Mouse (Mus musculus): ENCODE data around the gene Ttc30b. TPM values are rescaled to one million over a fixed set of nuclear protein-coding genes. Genes with fewer than 3 reads are reported as not detected.
"Not testable (repeated sequence)": the region's sequence is repeated elsewhere in the genome, so short reads cannot be mapped to it uniquely, and the experiment has no call there.

Ttc30b gene
- polyA plus RNA-seq, 1 experiment from 2014 or later, result 8.3 TPM

DNA sequence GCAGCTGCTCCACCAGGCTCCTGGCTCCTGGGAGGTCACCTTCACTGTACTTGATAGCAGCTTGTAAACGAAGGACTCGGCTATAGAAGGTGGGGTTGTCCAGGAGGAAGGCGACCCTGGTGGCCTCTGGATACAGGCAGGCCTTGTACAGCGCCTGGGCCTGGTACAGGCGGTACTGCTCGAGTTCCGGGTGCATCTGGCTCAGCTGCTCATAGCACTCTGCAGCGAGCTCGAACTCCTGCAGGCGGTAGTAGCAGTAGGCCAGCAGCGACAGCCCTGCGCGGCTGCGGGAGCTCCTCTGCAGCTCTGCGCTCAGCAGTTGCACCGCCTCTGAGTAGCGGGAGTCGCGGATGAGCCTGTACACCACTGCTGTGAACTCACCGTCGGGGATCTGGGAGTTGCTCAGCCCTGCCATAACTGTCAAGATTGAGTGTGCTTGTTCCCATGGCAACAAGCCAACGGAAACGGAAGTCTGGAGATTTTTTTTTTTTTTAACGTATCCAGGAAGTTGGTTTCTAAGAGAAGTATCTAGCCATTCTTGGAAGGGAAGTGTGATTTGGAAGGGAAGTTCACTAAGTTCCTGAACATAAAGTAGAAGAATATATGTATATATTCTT, 39.5 kb upstream of the Ttc30b start, which contains the start of gene Ttc30a2:
Ttc30a2 (minus strand) TSS at position 419 of the 617 bp plus-strand sequence.
- not testable (repeated sequence) for H3K27ac ChIP-seq (ENCODE audit: low read length); H3K4me1 ChIP-seq (ENCODE audit: control insufficient read depth, insufficient read depth, low read length); H3K9ac ChIP-seq (ENCODE audit: low read depth, low read length); H3K27me3 ChIP-seq (replicated peaks; ENCODE audit: control insufficient read depth, insufficient read depth, low read length); H3K36me3 ChIP-seq (ENCODE audit: control insufficient read depth, insufficient read depth, low read length); H3K4me3 ChIP-seq (ENCODE audit: low read length); H3K4me2 ChIP-seq (ENCODE audit: low read depth, low read length); H3K9me3 ChIP-seq (ENCODE audit: control insufficient read depth, low read length); ATAC-seq
- WGBS, result 27% methylated on average over 20 of the region's 24 CpGs

GRCm38 (mm10) chr2:75976070-75976469, 37.7 kb upstream of the Ttc30b start:
- not testable (repeated sequence) for H3K4me1 ChIP-seq (ENCODE audit: control insufficient read depth, insufficient read depth, low read length); H3K4me3 ChIP-seq (ENCODE audit: low read length)
- whole genome bisulfite sequencing, result 82% methylated on average over 2 of the region's 2 CpGs

GRCm38 (mm10) chr2:75974131-75974530, 35.7 kb upstream of the Ttc30b start:
- H3K36me3 ChIP-seq (ENCODE audit: control insufficient read depth, insufficient read depth, low read length), result no peaks in the 10 kb centered on the region
- H3K27ac ChIP-seq (ENCODE audit: low read length), result no peak overlapping the region
- H3K27me3 ChIP-seq (replicated peaks; ENCODE audit: control insufficient read depth, insufficient read depth, low read length), result no peaks in the 10 kb centered on the region
- WGBS, result 65% methylated on average over 9 of the region's 9 CpGs
- H3K9me3 ChIP-seq (ENCODE audit: control insufficient read depth, low read length), result no peaks in the 10 kb centered on the region
- H3K4me2 ChIP-seq (ENCODE audit: low read depth, low read length), result no peak overlapping the region
- no peaks in the 10 kb centered on the region for H3K4me1 ChIP-seq (ENCODE audit: control insufficient read depth, insufficient read depth, low read length)
- H3K4me3 ChIP-seq (ENCODE audit: low read length), result no peak overlapping the region
- no peak overlapping the region for H3K9ac ChIP-seq (ENCODE audit: low read depth, low read length)
- ATAC-seq, result no peak

More at GRCm38 (mm10) chr2:75976070-75976469, 37.7 kb upstream of the Ttc30b start:
- H3K27ac ChIP-seq (ENCODE audit: low read length); H3K9me3 ChIP-seq (ENCODE audit: control insufficient read depth, low read length); H3K4me2 ChIP-seq (ENCODE audit: low read depth, low read length); ATAC-seq; H3K36me3 ChIP-seq (ENCODE audit: control insufficient read depth, insufficient read depth, low read length); H3K9ac ChIP-seq (ENCODE audit: low read depth, low read length); H3K27me3 ChIP-seq (replicated peaks; ENCODE audit: control insufficient read depth, insufficient read depth, low read length): not testable (repeated sequence)

DNA sequence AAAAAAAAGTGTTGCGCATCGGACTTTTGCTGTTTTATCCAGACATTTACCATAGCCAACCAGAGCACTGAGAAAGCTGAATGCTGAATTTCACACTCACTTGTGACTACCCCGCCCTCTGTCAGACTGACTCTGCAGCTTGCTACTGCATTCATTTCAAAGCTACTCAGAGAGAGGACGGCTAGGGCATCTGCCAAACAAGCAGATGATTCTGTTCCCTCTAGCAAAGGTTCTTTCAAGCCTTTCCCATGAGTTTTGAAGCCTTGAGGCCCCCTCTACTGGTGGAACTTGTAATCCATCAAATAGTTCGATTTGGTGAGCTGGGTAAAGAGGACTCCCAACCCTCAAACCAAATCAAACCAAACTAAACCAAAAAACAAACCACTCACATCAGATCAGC, 26.6 kb upstream of the Ttc30b start:
- H3K27ac ChIP-seq (ENCODE audit: low read length), result no peak overlapping the region

DNA sequence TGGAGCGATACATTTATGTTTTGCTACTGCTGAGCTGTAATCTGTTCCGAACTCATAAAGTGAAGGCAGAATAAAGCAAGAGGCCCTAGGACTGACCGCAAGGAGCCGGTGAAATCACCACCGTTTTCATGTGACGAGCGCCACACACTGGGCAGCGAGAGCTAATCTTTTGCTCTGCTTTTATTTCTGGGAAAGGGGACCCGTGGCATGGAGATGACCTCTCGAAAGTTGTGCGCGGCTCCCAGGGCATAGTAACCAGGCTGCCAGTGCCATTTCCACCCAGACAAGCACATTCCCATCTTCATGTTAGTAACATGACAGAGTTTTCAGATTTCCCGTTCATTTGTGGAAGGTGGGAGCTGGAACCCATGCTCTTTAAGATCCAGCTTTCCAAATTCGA, 26.1 kb upstream of the Ttc30b start:
- no peaks in the 10 kb centered on the region for H3K36me3 ChIP-seq (ENCODE audit: control insufficient read depth, insufficient read depth, low read length)
- peak overlapping the region; percentile 45 for H3K4me2 ChIP-seq (ENCODE audit: low read depth, low read length)
- H3K9me3 ChIP-seq (ENCODE audit: control insufficient read depth, low read length), result no peaks in the 10 kb centered on the region
- WGBS, result 11% methylated on average over 14 of the region's 14 CpGs
- ATAC-seq, result peak; percentile 60; the same call in 1 of the 2 replicates
- H3K9ac ChIP-seq (ENCODE audit: low read depth, low read length), result no peak overlapping the region
- H3K4me1 ChIP-seq (ENCODE audit: control insufficient read depth, insufficient read depth, low read length), result peaks cover 18% of the 10 kb centered on the region
- H3K27me3 ChIP-seq (replicated peaks; ENCODE audit: control insufficient read depth, insufficient read depth, low read length), result no peaks in the 10 kb centered on the region
- peak overlapping the region; percentile 25 for H3K4me3 ChIP-seq (ENCODE audit: low read length)
- no peak overlapping the region for H3K27ac ChIP-seq (ENCODE audit: low read length)

More for the DNA sequence above, 26.6 kb upstream of the Ttc30b start:
- Histone ChIP-seq H3K4me1 (ENCODE audit: control insufficient read depth, insufficient read depth, low read length) (peaks cover 14% of the 10 kb centered on the region), H3K27me3 (replicated peaks; ENCODE audit: control insufficient read depth, insufficient read depth, low read length) (no peaks in the 10 kb centered on the region), H3K9ac (ENCODE audit: low read depth, low read length) (no peak overlapping the region), H3K4me2 (ENCODE audit: low read depth, low read length) (peak overlapping the region; percentile 45), H3K4me3 (ENCODE audit: low read length) (peak overlapping the region; percentile 25), H3K36me3 (ENCODE audit: control insufficient read depth, insufficient read depth, low read length) (no peaks in the 10 kb centered on the region), H3K9me3 (ENCODE audit: control insufficient read depth, low read length) (no peaks in the 10 kb centered on the region)
- 18% methylated on average over 5 of the region's 5 CpGs for WGBS
- ATAC-seq, result peak; percentile 37; the same call in 1 of the 2 replicates

DNA sequence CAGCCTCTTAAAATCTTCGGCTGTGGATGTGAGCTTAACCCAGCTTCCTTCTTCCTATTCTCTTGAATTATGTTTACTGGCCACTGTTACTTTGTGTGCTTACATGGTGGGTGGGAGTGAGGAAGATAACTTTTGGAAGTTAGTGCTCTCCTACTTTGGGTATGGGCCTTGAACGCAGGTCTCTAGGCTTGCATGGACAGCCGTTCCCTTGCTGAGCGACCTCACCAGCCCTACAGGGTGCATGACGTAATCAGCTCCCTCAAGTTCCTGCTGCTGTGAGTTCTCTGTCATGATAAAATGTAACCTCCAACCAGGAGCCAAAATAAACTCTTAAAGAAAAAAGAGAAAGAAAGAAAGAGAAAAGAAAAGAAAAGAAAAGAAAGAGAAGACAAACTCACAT, 25.7 kb upstream of the Ttc30b start:
- Histone ChIP-seq H3K4me3 (ENCODE audit: low read length) (no peak overlapping the region), H3K4me1 (ENCODE audit: control insufficient read depth, insufficient read depth, low read length) (peaks cover 22% of the 10 kb centered on the region)

DNA sequence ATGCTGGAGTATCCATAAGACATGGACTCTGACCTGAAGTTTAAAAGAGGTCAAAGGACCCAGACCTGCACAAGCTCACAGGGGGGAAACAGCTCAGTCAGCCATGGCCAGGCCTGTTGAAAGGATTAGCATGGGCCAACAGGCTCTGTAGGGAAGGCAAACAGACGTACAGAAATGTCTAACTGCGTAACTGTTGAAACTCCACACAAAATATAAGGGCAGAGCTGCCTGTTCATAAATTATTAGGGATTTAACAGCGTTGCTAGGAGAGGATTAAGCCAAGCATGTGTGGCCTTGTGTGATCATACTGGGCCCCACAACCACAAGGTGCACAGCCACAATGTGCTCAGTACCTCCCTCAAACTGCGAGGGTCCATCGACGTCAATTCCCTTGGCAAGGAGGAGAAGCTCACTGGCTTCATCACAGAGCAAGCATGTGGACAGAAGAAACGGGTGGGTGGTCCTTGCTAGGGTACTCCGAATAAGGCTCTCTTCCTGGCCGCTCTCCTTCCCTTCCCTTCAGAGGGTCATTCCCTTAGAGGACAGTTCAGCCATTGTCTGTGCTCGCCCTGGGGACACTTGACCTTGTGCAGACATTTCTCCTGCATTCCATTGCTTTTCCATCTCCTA, 24.9 kb upstream of the Ttc30b start:
- Histone ChIP-seq H3K27me3 (replicated peaks; ENCODE audit: control insufficient read depth, insufficient read depth, low read length) (no peaks in the 10 kb centered on the region), H3K4me1 (ENCODE audit: control insufficient read depth, insufficient read depth, low read length) (peaks cover 22% of the 10 kb centered on the region), H3K9me3 (ENCODE audit: control insufficient read depth, low read length) (no peaks in the 10 kb centered on the region), H3K4me2 (ENCODE audit: low read depth, low read length) (no peak overlapping the region), H3K36me3 (ENCODE audit: control insufficient read depth, insufficient read depth, low read length) (no peaks in the 10 kb centered on the region), H3K9ac (ENCODE audit: low read depth, low read length) (no peak overlapping the region), H3K27ac (ENCODE audit: low read length) (no peak overlapping the region), H3K4me3 (ENCODE audit: low read length) (no peak overlapping the region)
- WGBS, result 67% methylated on average over 10 of the region's 10 CpGs
- ATAC-seq, result no peak

More for the DNA sequence above, 25.7 kb upstream of the Ttc30b start:
- WGBS, result 66% methylated on average over 5 of the region's 5 CpGs
- no peak overlapping the region for H3K27ac ChIP-seq (ENCODE audit: low read length)
- no peaks in the 10 kb centered on the region for H3K9me3 ChIP-seq (ENCODE audit: control insufficient read depth, low read length)
- H3K4me2 ChIP-seq (ENCODE audit: low read depth, low read length), result peak overlapping the region; percentile 45; the same call in 1 of the 2 replicates
- H3K36me3 ChIP-seq (ENCODE audit: control insufficient read depth, insufficient read depth, low read length), result no peaks in the 10 kb centered on the region
- no peaks in the 10 kb centered on the region for H3K27me3 ChIP-seq (replicated peaks; ENCODE audit: control insufficient read depth, insufficient read depth, low read length)
- no peak for ATAC-seq
- no peak overlapping the region for H3K9ac ChIP-seq (ENCODE audit: low read depth, low read length)

- peak; percentile 70 for ATAC-seq
- 55% methylated on average over 15 of the region's 15 CpGs for WGBS
These were observed 22.3 kb upstream of the Ttc30b start for GRCm38 (mm10) chr2:75960366-75961330.

DNA sequence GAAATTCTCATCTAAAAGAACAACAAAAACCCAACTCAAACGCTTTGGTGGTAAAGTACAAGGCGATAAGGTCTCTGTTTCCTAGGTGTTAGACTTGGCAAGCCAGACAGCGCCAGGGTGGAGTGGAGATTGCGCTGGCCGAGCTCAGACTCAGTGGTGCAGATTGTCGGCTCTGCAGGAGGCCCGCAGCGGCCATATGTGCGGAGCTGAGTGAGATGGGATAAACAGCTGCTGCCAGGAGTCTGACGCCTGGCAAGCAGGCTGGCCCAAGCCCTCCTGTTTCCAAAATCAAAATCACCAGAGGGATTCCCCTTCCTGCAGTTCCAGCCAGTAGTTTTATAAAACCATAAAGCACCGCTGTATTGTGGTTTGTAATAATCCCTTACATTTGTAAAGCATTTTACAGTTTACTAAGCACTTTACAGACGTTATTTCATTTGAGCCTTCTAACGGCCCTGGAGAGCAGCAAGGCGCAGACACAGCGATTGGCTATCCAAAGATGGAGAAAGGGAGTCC, 21.5 kb upstream of the Ttc30b start:
- no peaks in the 10 kb centered on the region for H3K36me3 ChIP-seq (ENCODE audit: control insufficient read depth, insufficient read depth, low read length)
- H3K9me3 ChIP-seq (ENCODE audit: control insufficient read depth, low read length), result no peaks in the 10 kb centered on the region
- 18% methylated on average over 15 of the region's 15 CpGs for WGBS
- ATAC-seq, result 0 out of 2 replicates have a peak, but pooled peaks have one; percentile 19
- peak overlapping the region; percentile 59 for H3K27ac ChIP-seq (ENCODE audit: low read length)
- H3K27me3 ChIP-seq (replicated peaks; ENCODE audit: control insufficient read depth, insufficient read depth, low read length), result no peaks in the 10 kb centered on the region
- peak overlapping the region; percentile 58 for H3K9ac ChIP-seq (ENCODE audit: low read depth, low read length)
- H3K4me2 ChIP-seq (ENCODE audit: low read depth, low read length), result peak overlapping the region; percentile 36
- peaks cover 22% of the 10 kb centered on the region for H3K4me1 ChIP-seq (ENCODE audit: control insufficient read depth, insufficient read depth, low read length)
- H3K4me3 ChIP-seq (ENCODE audit: low read length), result no peak overlapping the region; the same call in 1 of the 2 replicates

More at GRCm38 (mm10) chr2:75960366-75961330, 22.3 kb upstream of the Ttc30b start:
- no peaks in the 10 kb centered on the region for H3K36me3 ChIP-seq (ENCODE audit: control insufficient read depth, insufficient read depth, low read length)
- H3K9me3 ChIP-seq (ENCODE audit: control insufficient read depth, low read length), result no peaks in the 10 kb centered on the region
- peak overlapping the region; percentile 59; the same call in 1 of the 2 replicates for H3K27ac ChIP-seq (ENCODE audit: low read length)
- H3K4me3 ChIP-seq (ENCODE audit: low read length), result no peak overlapping the region
- peak overlapping the region; percentile 20 for H3K9ac ChIP-seq (ENCODE audit: low read depth, low read length)
- H3K4me2 ChIP-seq (ENCODE audit: low read depth, low read length), result peak overlapping the region; percentile 36; the same call in 1 of the 2 replicates
- H3K27me3 ChIP-seq (replicated peaks; ENCODE audit: control insufficient read depth, insufficient read depth, low read length), result no peaks in the 10 kb centered on the region
- H3K4me1 ChIP-seq (ENCODE audit: control insufficient read depth, insufficient read depth, low read length), result peaks cover 22% of the 10 kb centered on the region

Data from intestine, embryonic 16.5 days (tissue).